Mouse (Mus musculus) thymus, adult 2 months (tissue): ENCODE data around the gene Gopc.

ENCODE experiments used
- CTCF ChIP-seq: fragments of 200-500 bp; IDR thresholded peaks from 2 replicates; pipeline ENCODE4 v1.5.1; 2012; ENCODE audit warnings: mild to moderate bottlenecking, control low read depth, low read length, moderate library complexity, borderline replicate concordance; ENCODE audit not compliant: control insufficient read depth, poor library complexity, insufficient read depth; ENCODE audit errors: extremely low read depth
- POLR2A ChIP-seq: fragments of 200-500 bp; IDR thresholded peaks from 2 replicates; pipeline ENCODE4 v1.6.1; 2012; ENCODE audit warnings: mild to moderate bottlenecking, low read length, control low read depth, moderate library complexity; ENCODE audit not compliant: control insufficient read depth, poor library complexity, insufficient read depth; ENCODE audit errors: extremely low read depth

GRCm38 (mm10) chr10:52368376-52368775 is 13.5 kb downstream of the Gopc start:
- TF ChIP-seq POLR2A (no peak), CTCF (no peak)
